Mouse (Mus musculus) stomach, postnatal 0 days (tissue): ENCODE data around the gene Tapt1.

Experiments used
- CTCF ChIP-seq: IDR thresholded peaks from 2 replicates; pipeline ENCODE4 v1.5.1; 2016; ENCODE audit warnings: antibody characterized with exemption, low read depth, mild to moderate bottlenecking, moderate library complexity
- EP300 ChIP-seq: optimal IDR thresholded peaks from 2 replicates; pipeline ENCODE3; 2016; ENCODE audit warnings: antibody characterized with exemption

DNA sequence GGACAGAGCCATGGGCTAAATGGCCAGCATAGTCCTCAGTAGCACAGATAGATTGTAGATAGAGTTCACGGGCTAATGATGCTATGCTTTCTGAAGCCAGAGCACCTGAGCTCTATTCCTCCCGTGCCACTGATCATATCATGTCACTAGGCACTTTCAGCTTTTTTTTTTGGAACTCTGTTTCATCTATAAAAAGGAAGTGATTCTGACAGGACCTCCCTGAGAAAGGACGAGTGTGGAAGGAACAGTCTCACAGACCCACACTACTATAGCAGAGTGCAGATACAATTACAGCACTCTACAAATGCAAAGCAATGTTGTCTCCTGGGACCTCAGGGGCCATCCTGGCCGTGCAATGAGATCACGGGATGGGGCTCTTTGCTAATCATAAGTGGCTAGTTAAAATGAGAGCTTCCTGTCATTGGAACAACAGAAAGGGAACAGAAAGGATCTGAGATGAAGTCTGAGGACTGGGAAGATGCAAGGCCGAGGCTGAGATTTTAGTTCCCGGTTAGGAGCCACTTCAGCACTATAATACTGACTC lies 62.1 kb downstream of the Tapt1 start:
- TF ChIP-seq CTCF (no peak), EP300 (no peak)
